ENCODE assay signal across 11 mouse cellular contexts in genomic region chr2:26041163-26041810, GRCm38 (mm10). TPM values are rescaled to one million over a fixed set of nuclear protein-coding genes. Genes with fewer than 3 reads are reported as not detected.
A peak's percentile ranks its signal among the peaks of the same experiment; 100 is the strongest.
DNase-seq lines count a peak whose midpoint lies in the region; ATAC-seq lines count a peak whose summit lies in the region.
"Had no signal": no experiment of that assay in that cellular context is flagged by ENCODE, and none has a peak within 500 bp of the region (broad histone marks: within the 10 kb centered on the region; RNA-seq: fewer than 3 reads in every experiment).

No protein-coding gene starts in this region.

- DNase-seq in heart, embryonic 10.5 days (ENCODE audit: low spot score) = no peak
- DNase-seq in heart, adult 8-10 months (ENCODE audit: low spot score) = no peak
- DNase-seq in kidney, postnatal 25 days = peak; percentile 47 to 64
- peak; percentile 36 for DNase-seq in yolk sac, embryonic 10.5 days (ENCODE audit: low spot score)
- no peak for DNase-seq in left cerebral cortex, postnatal 36 days (ENCODE audit: low spot score in 2 of 2)
- DNase-seq: cerebellum, adult 9-11 months; right cerebral cortex, postnatal 14 days had no signal

- H3K36me3 ChIP-seq in heart, embryonic 10.5 days = no peaks in the 10 kb centered on the region
- no peaks in the 10 kb centered on the region for H3K36me3 ChIP-seq in neural tube, embryonic 13.5 days
- no peaks in the 10 kb centered on the region for H3K36me3 ChIP-seq in neural tube, embryonic 15.5 days
- no peaks in the 10 kb centered on the region for H3K36me3 ChIP-seq in forebrain, embryonic 13.5 days (ENCODE audit: poor library complexity, severe bottlenecking)
- H3K36me3 ChIP-seq: hindbrain, embryonic 15.5 days had no signal

- 46% methylated on average over 14 of the region's 14 CpGs for WGBS in heart, embryonic 10.5 days
- 54% methylated on average over 14 of the region's 14 CpGs for WGBS in neural tube, embryonic 13.5 days
- 60% methylated on average over 14 of the region's 14 CpGs for WGBS in neural tube, embryonic 15.5 days
- WGBS in forebrain, embryonic 13.5 days = 66% methylated on average over 14 of the region's 14 CpGs

- intact Hi-C loops in left cerebral cortex, postnatal 36 days (cut with DNase I) = no loop called here

- H3K27ac ChIP-seq in heart, embryonic 10.5 days = peak overlapping the region; percentile 81
- no peak overlapping the region for H3K27ac ChIP-seq in neural tube, embryonic 13.5 days (replicated peaks)
- H3K27ac ChIP-seq in neural tube, embryonic 15.5 days (replicated peaks) = no peak overlapping the region
- H3K27ac ChIP-seq in forebrain, embryonic 13.5 days = no peak overlapping the region
- H3K27ac ChIP-seq: hindbrain, embryonic 15.5 days had no signal

- H3K9me3 ChIP-seq in heart, embryonic 10.5 days = no peaks in the 10 kb centered on the region
- no peaks in the 10 kb centered on the region for H3K9me3 ChIP-seq in neural tube, embryonic 13.5 days
- no peaks in the 10 kb centered on the region for H3K9me3 ChIP-seq in neural tube, embryonic 15.5 days (replicated peaks)
- no peaks in the 10 kb centered on the region for H3K9me3 ChIP-seq in forebrain, embryonic 13.5 days (replicated peaks)
- H3K9me3 ChIP-seq: hindbrain, embryonic 15.5 days had no signal

- H3K4me1 ChIP-seq in heart, embryonic 10.5 days = peaks cover 38% of the 10 kb centered on the region
- peaks cover 9% of the 10 kb centered on the region for H3K4me1 ChIP-seq in neural tube, embryonic 13.5 days (replicated peaks)
- peaks cover 24% of the 10 kb centered on the region for H3K4me1 ChIP-seq in neural tube, embryonic 15.5 days
- peaks cover 7% of the 10 kb centered on the region; the same call in 1 of the 2 replicates for H3K4me1 ChIP-seq in forebrain, embryonic 13.5 days

- H3K9ac ChIP-seq in neural tube, embryonic 13.5 days = 0 out of 2 replicates have a peak overlapping the region, but pooled peaks have one; percentile 22
- H3K9ac ChIP-seq in neural tube, embryonic 15.5 days (replicated peaks) = no peak overlapping the region
- H3K9ac ChIP-seq in forebrain, embryonic 13.5 days = no peak overlapping the region
- H3K9ac ChIP-seq: hindbrain, embryonic 15.5 days had no signal

- H3K4me3 ChIP-seq in heart, embryonic 10.5 days = peak overlapping the region; percentile 19; the same call in 1 of the 2 replicates
- H3K4me3 ChIP-seq in neural tube, embryonic 13.5 days = no peak overlapping the region
- no peak overlapping the region for H3K4me3 ChIP-seq in neural tube, embryonic 15.5 days (replicated peaks)
- H3K4me3 ChIP-seq in forebrain, embryonic 13.5 days = no peak overlapping the region
- H3K4me3 ChIP-seq: hindbrain, embryonic 15.5 days had no signal

- H3K27me3 ChIP-seq in heart, embryonic 10.5 days (ENCODE audit: insufficient read depth, poor library complexity, severe bottlenecking) = peaks cover 24% of the 10 kb centered on the region
- H3K27me3 ChIP-seq in neural tube, embryonic 13.5 days = peaks cover 2% of the 10 kb centered on the region
- H3K27me3 ChIP-seq in neural tube, embryonic 15.5 days (replicated peaks) = peaks cover 14% of the 10 kb centered on the region; the same call in 1 of the 2 replicates
- no peaks in the 10 kb centered on the region for H3K27me3 ChIP-seq in forebrain, embryonic 13.5 days
- H3K27me3 ChIP-seq: hindbrain, embryonic 15.5 days had no signal

- no peak overlapping the region for H3K4me2 ChIP-seq in neural tube, embryonic 13.5 days
- no peak overlapping the region for H3K4me2 ChIP-seq in neural tube, embryonic 15.5 days
- H3K4me2 ChIP-seq in forebrain, embryonic 13.5 days = no peak overlapping the region
- H3K4me2 ChIP-seq: hindbrain, embryonic 15.5 days had no signal

- ATAC-seq in neural tube, embryonic 13.5 days (ENCODE audit: low read depth) = no peak
- ATAC-seq in neural tube, embryonic 15.5 days (ENCODE audit: low FRiP score) = no peak
- ATAC-seq in forebrain, embryonic 13.5 days = no peak

RNA-seq across cellular contexts. Expression of gene Ubac1, which starts 19.7 kb away (rescaled TPM):
- polyA plus RNA-seq in heart, embryonic 10.5 days (2016; fragmentation: Nextera tagmentation; extraction: Ambion mirVana) = 116 and 127 TPM in 2 replicates
- 10 to 100 TPM; 80.7 to 88.9 (median 87.8) TPM for total RNA-seq in heart, adult 8-10 months (2022)
- polyA plus RNA-seq in neural tube, embryonic 13.5 days (2015; fragmentation: Nextera tagmentation; extraction: Ambion mirVana) = 116 and 124 TPM in 2 replicates
- polyA plus RNA-seq in neural tube, embryonic 15.5 days (2015; fragmentation: Nextera tagmentation; extraction: Ambion mirVana) = 138 and 148 TPM in 2 replicates
- total RNA-seq in left cerebral cortex, postnatal 36 days (2021) = 10 to 100 TPM; 63.2 to 64.8 TPM
- polyA plus RNA-seq in forebrain, embryonic 13.5 days (2015; fragmentation: Nextera tagmentation; extraction: Ambion mirVana) = 83.8 and 89.3 TPM in 2 replicates

RNA-seq across cellular contexts. Expression of gene Camsap1, which starts 58.2 kb away (rescaled TPM):
- 13.4 and 13.9 TPM in 2 replicates for polyA plus RNA-seq in heart, embryonic 10.5 days (2016; fragmentation: Nextera tagmentation; extraction: Ambion mirVana)
- total RNA-seq in heart, adult 8-10 months (2022) = 10 to 100 TPM; 32.6 to 42.3 (median 39.6) TPM
- 55.6 and 61.4 TPM in 2 replicates for polyA plus RNA-seq in neural tube, embryonic 13.5 days (2015; fragmentation: Nextera tagmentation; extraction: Ambion mirVana)
- 42.3 and 61.6 TPM in 2 replicates for polyA plus RNA-seq in neural tube, embryonic 15.5 days (2015; fragmentation: Nextera tagmentation; extraction: Ambion mirVana)
- total RNA-seq in left cerebral cortex, postnatal 36 days (2021) = 100 to 1,000 TPM; 154 to 163 TPM
- 30.7 and 35.1 TPM in 2 replicates for polyA plus RNA-seq in forebrain, embryonic 13.5 days (2015; fragmentation: Nextera tagmentation; extraction: Ambion mirVana)

Comparison
In these comparisons a context has a peak if more than half of its experiments do, and no peak if none do; other contexts are left out.
1. DNase-seq: peak in kidney, postnatal 25 days (2 of 2) and yolk sac, embryonic 10.5 days (single experiment); none in heart, embryonic 10.5 days (single experiment), heart, adult 8-10 months (single experiment) and left cerebral cortex, postnatal 36 days (0 of 2).